Mouse (Mus musculus): ENCODE measurements around the gene Srp68.

DNA sequence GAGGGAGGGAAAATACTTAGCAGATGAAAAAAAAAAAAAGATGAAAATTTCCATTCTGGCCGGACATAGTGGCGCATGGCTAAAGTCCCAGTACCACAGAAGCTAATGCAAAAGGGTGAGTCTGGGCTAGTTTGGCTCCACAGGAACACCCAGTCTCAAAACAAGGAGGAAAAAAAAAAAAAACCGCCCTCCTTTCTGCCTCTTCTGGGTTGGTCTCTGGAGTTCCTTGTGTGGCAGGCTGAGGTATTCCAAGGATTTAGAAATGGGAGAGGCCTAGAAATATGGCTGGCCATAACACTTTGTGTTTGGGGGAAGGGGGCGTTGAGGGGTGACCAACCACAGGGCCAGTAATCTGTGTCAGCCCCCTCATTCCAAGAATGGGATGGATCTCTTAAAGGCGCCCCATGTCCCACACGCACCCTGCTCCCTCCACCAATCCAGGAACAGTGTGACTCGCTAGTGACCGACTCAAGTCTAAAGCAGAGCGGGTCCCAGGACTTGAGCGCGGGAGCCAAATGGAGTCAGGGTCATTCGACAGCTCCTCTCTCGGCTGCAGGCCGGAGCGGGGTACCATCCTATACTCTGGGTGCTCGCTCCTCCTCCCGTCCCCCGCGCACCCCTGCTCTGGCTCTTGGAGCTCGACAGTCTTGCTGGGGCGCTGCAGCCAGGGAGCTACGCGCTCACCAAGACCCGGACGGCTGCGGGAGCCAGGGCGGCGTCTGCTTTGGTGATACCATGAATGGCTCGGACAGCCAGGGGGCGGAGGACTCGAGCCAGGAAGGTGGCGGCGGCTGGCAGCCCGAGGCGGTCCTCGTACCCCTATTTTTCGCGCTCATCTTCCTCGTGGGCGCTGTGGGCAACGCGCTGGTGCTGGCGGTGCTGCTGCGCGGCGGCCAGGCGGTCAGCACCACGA, 7.0 kb upstream of the Srp68 start, which contains the start of gene Galr2:
- TF ChIP-seq GATA1 (IDR thresholded peaks at IDR 0.05; ENCODE audit: low read length) (no peak), TAL1 (IDR thresholded peaks at IDR 0.05; ENCODE audit: low read length) (no peak)

Data from erythroblast, embryonic 14.5 days (primary cell).